Mouse (Mus musculus): ENCODE data around the gene Fgfr2. TPM values are rescaled to one million over a fixed set of nuclear protein-coding genes. Genes with fewer than 3 reads are reported as not detected.

Gene Fgfr2
- polyA plus RNA-seq, 1 experiment, result 14.8 TPM

DNA sequence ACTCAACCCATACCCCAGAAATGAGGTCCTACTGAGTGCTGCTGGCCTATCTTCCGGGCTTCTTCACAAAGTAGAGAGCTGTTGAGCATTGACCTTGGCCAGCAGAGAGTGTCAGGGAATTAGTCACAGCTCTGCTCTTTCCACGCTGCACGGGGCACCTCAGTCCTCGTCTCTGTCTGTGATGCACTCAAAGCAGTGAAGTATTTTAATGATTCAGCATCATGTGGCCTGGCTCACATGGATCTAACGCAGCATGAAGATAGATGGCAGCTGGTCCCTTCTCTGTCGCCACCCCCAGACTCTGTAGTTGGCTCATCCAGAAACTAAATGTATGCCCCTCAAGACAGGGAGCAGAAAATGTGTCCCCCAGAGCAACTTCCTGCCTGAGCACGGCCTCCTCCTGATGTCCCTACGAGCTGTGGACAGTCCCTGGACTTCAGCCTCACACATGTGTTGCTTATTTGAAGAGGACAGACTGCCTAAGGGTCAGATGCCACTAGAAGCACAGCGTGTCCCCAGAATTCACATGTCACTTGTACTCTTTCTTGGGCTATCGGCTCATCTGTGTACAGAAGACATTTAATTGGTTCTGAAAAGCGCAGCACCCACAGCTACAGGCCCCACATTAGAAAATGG lies 697.7 kb downstream of the Fgfr2 start:
- WGBS, result 72% methylated on average over 11 of the region's 11 CpGs
- DNase-seq, result no peak

DNA sequence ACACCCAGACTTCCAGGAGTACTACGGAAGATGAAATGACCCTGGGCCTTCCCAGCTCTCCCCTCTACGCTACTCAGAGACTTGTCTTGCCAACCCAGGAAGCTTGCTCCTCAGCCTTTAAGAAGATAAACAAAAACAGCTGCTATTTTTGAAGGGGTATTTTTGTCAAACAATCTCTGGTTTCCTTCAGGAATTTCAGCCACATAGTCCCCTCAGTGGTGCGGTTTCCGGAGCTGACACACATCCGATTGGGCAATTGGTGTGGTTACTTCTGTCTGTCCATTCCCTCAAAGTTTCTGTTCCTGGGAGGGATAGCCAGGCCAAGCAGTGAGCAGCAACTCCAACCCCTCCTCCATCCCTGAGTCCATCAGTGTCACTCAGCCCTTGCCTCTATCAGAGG lies 699.6 kb downstream of the Fgfr2 start:
- WGBS, result 75% methylated on average over 5 of the region's 5 CpGs
- no peaks in the 10 kb centered on the region for H3K36me3 ChIP-seq (ENCODE audit: control insufficient read depth, insufficient read depth, low read length)
- H3K27me3 ChIP-seq (replicated peaks; ENCODE audit: control insufficient read depth, insufficient read depth, low read length), result no peaks in the 10 kb centered on the region
- no peak overlapping the region for H3K4me3 ChIP-seq (ENCODE audit: insufficient read depth, low read depth, low read length)
- H3K27ac ChIP-seq (ENCODE audit: insufficient read depth, low read depth, low read length), result peak overlapping the region; percentile 49
- 0 out of 2 replicates have a peak, but pooled peaks cover 4% of the 10 kb centered on the region for H3K4me1 ChIP-seq (ENCODE audit: control insufficient read depth, insufficient read depth, low read length)
- TF ChIP-seq CTCF (conservative IDR thresholded peaks at IDR 0.05; ENCODE audit: insufficient read depth, insufficient read length, low read depth, low read length) (no peak), POLR2A (IDR thresholded peaks at IDR 0.05; ENCODE audit: low read depth, low read length) (no peak)
- DNase-seq, result peak; percentile 81

More for the DNA sequence above, 697.7 kb downstream of the Fgfr2 start:
- TF ChIP-seq POLR2A (IDR thresholded peaks at IDR 0.05; ENCODE audit: low read depth, low read length), result no peak
- no peak for TF ChIP-seq CTCF (conservative IDR thresholded peaks at IDR 0.05; ENCODE audit: insufficient read depth, insufficient read length, low read depth, low read length)
- Histone ChIP-seq H3K4me1 (ENCODE audit: control insufficient read depth, insufficient read depth, low read length) (0 out of 2 replicates have a peak, but pooled peaks cover 4% of the 10 kb centered on the region), H3K4me3 (ENCODE audit: insufficient read depth, low read depth, low read length) (no peak overlapping the region), H3K27ac (ENCODE audit: insufficient read depth, low read depth, low read length) (no peak overlapping the region), H3K27me3 (replicated peaks; ENCODE audit: control insufficient read depth, insufficient read depth, low read length) (no peaks in the 10 kb centered on the region), H3K36me3 (ENCODE audit: control insufficient read depth, insufficient read depth, low read length) (no peaks in the 10 kb centered on the region)

DNA sequence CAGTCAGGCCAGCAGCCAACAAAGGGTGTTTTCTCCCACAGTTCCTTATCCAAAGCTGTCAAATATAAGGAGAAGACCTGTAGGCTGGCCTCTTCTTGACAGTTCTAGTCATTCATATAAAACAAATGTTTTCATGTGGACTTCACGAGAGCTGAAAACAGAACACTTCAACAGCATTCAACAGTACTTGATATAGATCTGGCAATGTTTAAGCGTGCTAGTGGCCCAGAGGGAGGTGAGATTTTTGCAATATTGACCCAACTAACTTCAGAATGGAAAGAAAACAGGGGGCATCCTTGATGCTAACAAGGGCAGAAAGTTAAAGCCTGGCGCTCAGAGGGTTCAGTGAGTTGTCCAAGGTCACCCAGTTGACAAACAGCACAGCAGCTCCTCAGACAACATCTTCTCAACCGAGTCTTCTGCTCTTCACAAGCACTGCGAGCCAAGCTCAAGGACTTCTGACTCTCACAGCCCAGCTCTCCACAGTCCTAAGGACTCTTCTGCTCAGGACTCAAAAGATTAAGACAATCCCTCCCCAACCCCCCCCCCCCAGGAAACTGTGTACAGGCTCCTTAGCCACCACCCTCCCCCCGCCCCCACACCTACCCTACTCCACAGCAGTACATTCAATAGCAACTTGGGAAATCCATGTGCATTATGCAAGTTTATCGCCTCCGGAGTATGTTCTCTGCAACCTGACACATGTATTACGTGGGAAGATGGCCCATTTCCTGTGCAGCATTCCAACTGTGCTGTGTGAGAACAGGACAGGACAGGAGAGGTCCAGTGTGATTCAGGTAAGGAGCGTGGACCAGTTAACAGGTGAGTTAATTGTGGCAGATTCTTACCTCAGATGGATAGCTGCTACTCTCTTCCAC lies 703.5 kb downstream of the Fgfr2 start:
- no peaks in the 10 kb centered on the region for H3K27me3 ChIP-seq (replicated peaks; ENCODE audit: control insufficient read depth, insufficient read depth, low read length)
- H3K4me1 ChIP-seq (ENCODE audit: control insufficient read depth, insufficient read depth, low read length), result peaks cover 5% of the 10 kb centered on the region; the same call in 1 of the 2 replicates
- TF ChIP-seq CTCF (conservative IDR thresholded peaks at IDR 0.05; ENCODE audit: insufficient read depth, insufficient read length, low read depth, low read length) (no peak), POLR2A (IDR thresholded peaks at IDR 0.05; ENCODE audit: low read depth, low read length) (no peak)
- no peak overlapping the region for H3K27ac ChIP-seq (ENCODE audit: insufficient read depth, low read depth, low read length)
- H3K36me3 ChIP-seq (ENCODE audit: control insufficient read depth, insufficient read depth, low read length), result no peaks in the 10 kb centered on the region
- no peak overlapping the region for H3K4me3 ChIP-seq (ENCODE audit: insufficient read depth, low read depth, low read length)
- 91% methylated on average over 10 of the region's 10 CpGs for WGBS
- DNase-seq, result no peak

DNA sequence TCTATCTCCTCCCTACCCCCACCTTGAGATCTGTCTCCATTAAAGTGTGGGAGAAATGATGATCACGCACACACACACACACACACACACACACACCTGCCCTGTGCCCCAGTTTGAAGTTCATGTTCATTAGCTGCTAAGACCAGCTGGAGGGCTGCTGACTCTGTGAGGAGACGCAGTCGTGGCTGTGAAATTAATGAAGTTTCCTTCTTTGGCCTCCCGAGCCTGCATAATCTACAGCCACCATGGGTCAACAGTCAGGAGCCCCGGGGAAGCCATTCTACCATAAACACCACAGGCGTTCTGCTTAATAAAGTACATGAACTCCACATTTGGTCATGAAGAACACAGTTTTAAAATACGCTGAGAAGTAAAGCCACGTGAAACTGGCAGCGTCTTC lies 706.3 kb downstream of the Fgfr2 start:
- 32% methylated on average over 9 of the region's 9 CpGs for WGBS
- Histone ChIP-seq H3K27me3 (replicated peaks; ENCODE audit: control insufficient read depth, insufficient read depth, low read length) (no peaks in the 10 kb centered on the region), H3K27ac (ENCODE audit: insufficient read depth, low read depth, low read length) (no peak overlapping the region), H3K4me3 (ENCODE audit: insufficient read depth, low read depth, low read length) (no peak overlapping the region), H3K4me1 (ENCODE audit: control insufficient read depth, insufficient read depth, low read length) (peaks cover 5% of the 10 kb centered on the region; the same call in 1 of the 2 replicates), H3K36me3 (ENCODE audit: control insufficient read depth, insufficient read depth, low read length) (no peaks in the 10 kb centered on the region)
- DNase-seq, result peak; percentile 53
- TF ChIP-seq POLR2A (IDR thresholded peaks at IDR 0.05; ENCODE audit: low read depth, low read length) (no peak), CTCF (conservative IDR thresholded peaks at IDR 0.05; ENCODE audit: insufficient read depth, insufficient read length, low read depth, low read length) (no peak)

DNA sequence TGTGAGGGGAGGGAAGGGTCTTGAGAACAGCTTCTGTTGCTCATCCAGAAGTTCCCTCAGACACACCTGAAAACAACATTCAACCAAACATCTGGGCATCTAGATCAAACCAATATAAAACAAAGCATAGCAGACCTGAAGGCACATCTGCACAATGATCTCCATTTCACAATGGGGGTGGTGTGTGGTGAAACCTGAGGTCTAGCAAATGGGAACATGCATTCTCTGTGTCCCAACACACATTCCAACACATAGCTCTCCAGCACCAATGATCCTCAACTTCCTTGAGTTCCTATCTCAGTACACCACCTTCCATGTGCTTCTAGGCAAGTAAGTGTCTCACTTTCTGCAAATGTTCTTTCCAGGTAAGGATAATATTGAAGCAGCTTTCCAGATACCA lies 707.3 kb downstream of the Fgfr2 start:
- H3K4me3 ChIP-seq (ENCODE audit: insufficient read depth, low read depth, low read length), result no peak overlapping the region
- H3K36me3 ChIP-seq (ENCODE audit: control insufficient read depth, insufficient read depth, low read length), result no peaks in the 10 kb centered on the region
- DNase-seq, result no peak
- H3K4me1 ChIP-seq (ENCODE audit: control insufficient read depth, insufficient read depth, low read length), result peaks cover 5% of the 10 kb centered on the region; the same call in 1 of the 2 replicates
- H3K27me3 ChIP-seq (replicated peaks; ENCODE audit: control insufficient read depth, insufficient read depth, low read length), result no peaks in the 10 kb centered on the region
- no peak overlapping the region for H3K27ac ChIP-seq (ENCODE audit: insufficient read depth, low read depth, low read length)
- no peak for TF ChIP-seq CTCF (conservative IDR thresholded peaks at IDR 0.05; ENCODE audit: insufficient read depth, insufficient read length, low read depth, low read length)
- no peak for TF ChIP-seq POLR2A (IDR thresholded peaks at IDR 0.05; ENCODE audit: low read depth, low read length)

DNA sequence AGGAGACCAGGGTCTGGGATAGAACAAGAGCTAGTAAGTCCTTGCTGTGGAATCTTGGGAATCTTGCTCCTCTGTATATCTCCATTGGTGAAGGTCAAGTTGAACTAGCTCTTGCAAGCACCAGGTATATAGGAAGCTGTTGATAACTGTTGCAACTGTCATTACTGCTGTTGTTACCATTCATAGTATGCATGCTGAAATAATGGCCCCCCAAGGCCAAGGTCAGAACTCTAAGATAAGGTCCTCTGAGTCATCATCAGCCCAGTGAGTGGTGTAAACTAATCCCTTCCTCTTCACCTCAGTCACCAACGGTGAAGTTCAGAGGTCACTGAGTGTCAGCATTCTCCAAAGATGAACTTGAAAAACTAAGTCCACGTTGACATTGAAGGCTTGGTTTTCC lies 710.6 kb downstream of the Fgfr2 start:
- whole genome bisulfite sequencing, result 45% methylated on average over 2 of the region's 2 CpGs
- H3K27ac ChIP-seq (ENCODE audit: insufficient read depth, low read depth, low read length), result no peak overlapping the region
- DNase-seq, result no peak
- H3K4me1 ChIP-seq (ENCODE audit: control insufficient read depth, insufficient read depth, low read length), result peaks cover 5% of the 10 kb centered on the region; the same call in 1 of the 2 replicates
- TF ChIP-seq CTCF (conservative IDR thresholded peaks at IDR 0.05; ENCODE audit: insufficient read depth, insufficient read length, low read depth, low read length) (no peak), POLR2A (IDR thresholded peaks at IDR 0.05; ENCODE audit: low read depth, low read length) (no peak)
- H3K4me3 ChIP-seq (ENCODE audit: insufficient read depth, low read depth, low read length), result no peak overlapping the region
- H3K36me3 ChIP-seq (ENCODE audit: control insufficient read depth, insufficient read depth, low read length), result no peaks in the 10 kb centered on the region
- 0 out of 2 replicates have a peak, but pooled peaks cover 1% of the 10 kb centered on the region for H3K27me3 ChIP-seq (replicated peaks; ENCODE audit: control insufficient read depth, insufficient read depth, low read length)

DNA sequence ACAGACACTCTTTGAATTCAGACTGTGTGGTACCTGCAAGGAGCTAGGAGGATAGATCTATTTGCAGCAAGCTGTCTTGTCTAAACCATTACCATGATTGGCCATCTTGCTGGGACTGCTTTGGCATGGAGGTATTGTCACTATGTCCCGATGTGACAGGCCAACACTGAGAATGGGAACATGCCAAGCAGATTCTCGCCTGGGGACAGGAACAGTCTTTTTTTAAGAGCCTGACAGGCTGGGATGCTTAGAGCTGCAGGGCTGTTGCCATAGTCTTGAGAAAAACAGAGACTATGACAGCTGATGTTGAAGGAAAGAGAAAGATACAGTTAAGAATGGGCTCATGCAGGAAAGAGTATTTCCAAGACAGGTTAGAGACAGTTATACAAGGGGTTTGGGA lies 711.4 kb downstream of the Fgfr2 start:
- no peak overlapping the region for H3K27ac ChIP-seq (ENCODE audit: insufficient read depth, low read depth, low read length)
- no peak for TF ChIP-seq CTCF (conservative IDR thresholded peaks at IDR 0.05; ENCODE audit: insufficient read depth, insufficient read length, low read depth, low read length)
- no peaks in the 10 kb centered on the region for H3K36me3 ChIP-seq (ENCODE audit: control insufficient read depth, insufficient read depth, low read length)
- H3K4me3 ChIP-seq (ENCODE audit: insufficient read depth, low read depth, low read length), result no peak overlapping the region
- H3K4me1 ChIP-seq (ENCODE audit: control insufficient read depth, insufficient read depth, low read length), result peaks cover 3% of the 10 kb centered on the region; the same call in 1 of the 2 replicates
- 92% methylated on average over 2 of the region's 2 CpGs for WGBS
- 0 out of 2 replicates have a peak, but pooled peaks cover 1% of the 10 kb centered on the region for H3K27me3 ChIP-seq (replicated peaks; ENCODE audit: control insufficient read depth, insufficient read depth, low read length)
- no peak for DNase-seq

Measured in kidney, adult 2 months (tissue).